Mouse (Mus musculus) limb, embryonic 14.5 days (tissue): ENCODE measurements around the gene Ushbp1. TPM values are rescaled to one million over a fixed set of nuclear protein-coding genes. Genes with fewer than 3 reads are reported as not detected.

ENCODE experiments used
- ATAC-seq: fragments of 200-750 bp; cut with Nextera tagmentation; 2 replicates; pipeline ENCODE4 v1.8.0; 2017; ENCODE audit warnings: low read depth, moderate number of reproducible peaks, moderate TSS enrichment; ENCODE audit not compliant: low FRiP score
- DNase-seq: peaks from one replicate; pipeline ENCODE4 v3.0.0-alpha.2; 2015; ENCODE audit warnings: low spot score
- H3K27ac ChIP-seq: fragments of 300-500 bp; sonication (generic); replicated peaks from 2 replicates; pipeline ENCODE4 v1.5.1; 2014; ENCODE audit warnings: low read depth, mild to moderate bottlenecking, low read length, moderate library complexity, mixed read lengths
- H3K27me3 ChIP-seq: fragments of 300-500 bp; sonication (generic); 2 replicates; pipeline ENCODE4 v1.6.1; 2014; ENCODE audit warnings: low read length, mixed read lengths; ENCODE audit not compliant: control insufficient read depth, insufficient read depth
- H3K36me3 ChIP-seq: fragments of 300-500 bp; sonication (generic); 2 replicates; pipeline ENCODE4 v1.6.1; 2014; ENCODE audit warnings: mild to moderate bottlenecking, low read length, moderate library complexity, mixed read lengths; ENCODE audit not compliant: control insufficient read depth, insufficient read depth
- H3K4me1 ChIP-seq: fragments of 300-500 bp; sonication (generic); 2 replicates; pipeline ENCODE4 v1.6.1; 2014; ENCODE audit warnings: antibody characterized with exemption, low read length, mixed read lengths; ENCODE audit not compliant: control insufficient read depth, insufficient read depth
- H3K4me2 ChIP-seq: fragments of 300-500 bp; sonication (generic); replicated peaks from 2 replicates; pipeline ENCODE4 v1.6.1; 2014; ENCODE audit warnings: low read depth, mild to moderate bottlenecking, low read length, moderate library complexity; ENCODE audit not compliant: severe bottlenecking
- H3K4me3 ChIP-seq: fragments of 300-500 bp; sonication (generic); replicated peaks from 2 replicates; pipeline ENCODE4 v1.5.1; 2014; ENCODE audit warnings: low read length
- H3K9ac ChIP-seq: fragments of 300-500 bp; sonication (generic); 2 replicates; pipeline ENCODE4 v1.6.1; 2014; ENCODE audit warnings: mild to moderate bottlenecking, low read depth, low read length, moderate library complexity; ENCODE audit not compliant: severe bottlenecking
- H3K9me3 ChIP-seq: fragments of 300-500 bp; sonication (generic); 2 replicates; pipeline ENCODE4 v1.6.1; 2016; ENCODE audit warnings: low read length; ENCODE audit not compliant: control insufficient read depth
- POLR2A ChIP-seq: fragments of 200-500 bp; IDR thresholded peaks from 2 replicates; pipeline ENCODE4 v1.8.0; 2012; ENCODE audit warnings: inconsistent platforms, mild to moderate bottlenecking, moderate library complexity, borderline replicate concordance; ENCODE audit not compliant: insufficient read depth, insufficient read length; ENCODE audit errors: extremely low read depth
- WGBS: fragments of 180-500 bp; shearing (Covaris S2); extraction: QIAGEN DNeasy Blood & Tissue Kit; methylation state at CpG from one replicate; pipeline ENCODE4 v1.1.7; 2014; 5-methylcytosine and 5-hydroxymethylcytosine counted together
- polyA plus RNA-seq, 2 experiments: library from polyadenylated mRNA; depleted of rRNA in 1 of 2; stranded (reverse) in 1 of 2; unstranded in 1 of 2; fragments of >200 nt; fragmentation: Nextera tagmentation in 1 of 2; extraction: Ambion mirVana in 1 of 2; gene quantifications; 2 replicates each; pipeline versions ENCODE4 v1.2.1 to v1.2.3; 2012 to 2014

Gene Ushbp1
- polyA plus RNA-seq, 2 experiments, result 7.6 to 15.7 TPM

- WGBS, result 89% methylated on average over 9 of the region's 9 CpGs
- no peak overlapping the region for H3K27ac ChIP-seq
Observed at GRCm38 (mm10) chr8:71404951-71405351, 9.3 kb upstream of the Ushbp1 start.

GRCm38 (mm10) chr8:71404011-71404410, 8.4 kb upstream of the Ushbp1 start:
- H3K36me3 ChIP-seq, result peaks cover 32% of the 10 kb centered on the region
- H3K27ac ChIP-seq, result no peak overlapping the region
- H3K4me3 ChIP-seq, result no peak overlapping the region
- no peak overlapping the region for H3K4me2 ChIP-seq
- H3K27me3 ChIP-seq, result no peaks in the 10 kb centered on the region
- DNase-seq (no peak), ATAC-seq (no peak)
- H3K9me3 ChIP-seq, result no peaks in the 10 kb centered on the region
- 88% methylated on average over 8 of the region's 8 CpGs for WGBS
- peaks cover 7% of the 10 kb centered on the region for H3K4me1 ChIP-seq
- no peak overlapping the region for H3K9ac ChIP-seq
- TF ChIP-seq POLR2A, result no peak

More at GRCm38 (mm10) chr8:71404951-71405351, 9.3 kb upstream of the Ushbp1 start:
- H3K4me2 ChIP-seq, result no peak overlapping the region
- H3K27me3 ChIP-seq, result no peaks in the 10 kb centered on the region
- H3K9me3 ChIP-seq, result no peaks in the 10 kb centered on the region
- H3K9ac ChIP-seq, result no peak overlapping the region
- no peak for TF ChIP-seq POLR2A
- H3K36me3 ChIP-seq, result peaks cover 33% of the 10 kb centered on the region
- ATAC-seq (no peak), DNase-seq (no peak)
- H3K4me3 ChIP-seq, result no peak overlapping the region
- peaks cover 7% of the 10 kb centered on the region for H3K4me1 ChIP-seq

GRCm38 (mm10) chr8:71403107-71403885, 7.7 kb upstream of the Ushbp1 start:
- ATAC-seq (no peak), DNase-seq (no peak)
- no peaks in the 10 kb centered on the region for H3K9me3 ChIP-seq
- H3K27me3 ChIP-seq, result no peaks in the 10 kb centered on the region
- peaks cover 29% of the 10 kb centered on the region for H3K36me3 ChIP-seq
- no peak for TF ChIP-seq POLR2A
- H3K4me2 ChIP-seq, result no peak overlapping the region
- no peak overlapping the region for H3K27ac ChIP-seq
- peaks cover 7% of the 10 kb centered on the region for H3K4me1 ChIP-seq
- no peak overlapping the region for H3K9ac ChIP-seq
- 84% methylated on average over 6 of the region's 6 CpGs for WGBS
- no peak overlapping the region for H3K4me3 ChIP-seq

DNA sequence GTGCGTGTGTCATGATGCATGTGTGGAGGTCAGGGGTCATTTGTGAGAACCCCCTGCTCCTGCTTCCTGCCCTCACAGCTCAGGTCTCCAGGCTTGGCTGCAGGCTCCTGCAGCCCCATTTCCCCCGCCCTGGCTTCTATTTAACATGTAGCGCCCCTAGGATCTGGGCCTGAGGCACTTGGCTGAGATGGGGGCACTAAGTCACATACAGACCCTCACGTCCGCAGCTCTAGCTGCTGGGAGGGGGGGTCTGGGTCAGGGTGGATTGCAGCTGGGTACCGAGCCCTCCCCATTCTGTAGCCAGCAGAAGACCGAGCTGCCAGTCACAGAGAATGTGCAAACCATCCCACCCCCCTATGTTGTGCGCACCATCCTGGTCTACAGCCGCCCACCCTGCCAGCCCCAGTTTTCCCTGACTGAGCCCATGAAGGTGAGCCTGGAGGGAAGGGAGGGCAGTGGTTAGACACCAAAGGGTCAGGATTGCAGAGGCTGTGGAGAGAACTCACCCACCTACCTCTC, 6.9 kb upstream of the Ushbp1 start:
- TF ChIP-seq POLR2A, result no peak
- WGBS, result 84% methylated on average over 9 of the region's 9 CpGs
- no peak for ATAC-seq

GRCm38 (mm10) chr8:71401454-71401853, 5.9 kb upstream of the Ushbp1 start:
- Histone ChIP-seq H3K36me3 (peaks cover 19% of the 10 kb centered on the region), H3K4me1 (peaks cover 9% of the 10 kb centered on the region), H3K4me2 (no peak overlapping the region), H3K9me3 (no peaks in the 10 kb centered on the region), H3K27me3 (no peaks in the 10 kb centered on the region), H3K9ac (no peak overlapping the region), H3K4me3 (no peak overlapping the region), H3K27ac (no peak overlapping the region)
- ATAC-seq (no peak), DNase-seq (no peak)
- no peak for TF ChIP-seq POLR2A

More for the DNA sequence above, 6.9 kb upstream of the Ushbp1 start:
- no peak overlapping the region for H3K4me2 ChIP-seq
- DNase-seq, result no peak
- H3K9ac ChIP-seq, result no peak overlapping the region
- H3K9me3 ChIP-seq, result no peaks in the 10 kb centered on the region
- H3K27ac ChIP-seq, result no peak overlapping the region
- H3K4me3 ChIP-seq, result no peak overlapping the region
- peaks cover 24% of the 10 kb centered on the region for H3K36me3 ChIP-seq
- no peaks in the 10 kb centered on the region for H3K27me3 ChIP-seq
- peaks cover 9% of the 10 kb centered on the region for H3K4me1 ChIP-seq
